Mouse (Mus musculus) olfactory bulb, adult 2 months (tissue): Measurements from ENCODE around the gene Rnf166. TPM values are rescaled to one million over a fixed set of nuclear protein-coding genes. Genes with fewer than 3 reads are reported as not detected.

Experiments used
- H3K27ac ChIP-seq: fragments of 200-500 bp; 2 replicates; pipeline ENCODE4 v1.5.1; 2012; ENCODE audit warnings: low read depth, low read length; ENCODE audit not compliant: insufficient read depth
- H3K4me1 ChIP-seq: fragments of 200-500 bp; 2 replicates; pipeline ENCODE4 v1.6.1; 2012; ENCODE audit warnings: low read length; ENCODE audit not compliant: control insufficient read depth, insufficient read depth
- H3K4me3 ChIP-seq: fragments of 200-500 bp; 2 replicates; pipeline ENCODE4 v1.5.1; 2012; ENCODE audit warnings: mild to moderate bottlenecking, low read depth, low read length, moderate library complexity; ENCODE audit not compliant: insufficient read depth
- CTCF ChIP-seq: fragments of 200-500 bp; IDR thresholded peaks from 2 replicates; pipeline ENCODE4 v1.5.1; 2012; ENCODE audit warnings: low read depth, mild to moderate bottlenecking, low read length, moderate library complexity; ENCODE audit not compliant: insufficient read depth
- POLR2A ChIP-seq: fragments of 200-500 bp; IDR thresholded peaks from 2 replicates; pipeline ENCODE4 v1.6.1; 2012; ENCODE audit warnings: mild to moderate bottlenecking, low read depth, low read length, moderate library complexity; ENCODE audit not compliant: insufficient read depth
- WGBS: fragments of 180-500 bp; shearing (Covaris S2); methylation state at CpG from one replicate; pipeline ENCODE4 v1.1.7; 2018; 5-methylcytosine and 5-hydroxymethylcytosine counted together
- polyA plus RNA-seq: library from polyadenylated mRNA; stranded (reverse); fragments of >200 nt; gene quantifications from 2 replicates; pipeline ENCODE4 v1.2.4, GENCODE M21; 2012; ENCODE audit warnings: low replicate concordance; ENCODE audit not compliant: missing spikeins, insufficient read depth, insufficient read length

Rnf166 gene
- polyA plus RNA-seq, 1 experiment, result not detected

DNA sequence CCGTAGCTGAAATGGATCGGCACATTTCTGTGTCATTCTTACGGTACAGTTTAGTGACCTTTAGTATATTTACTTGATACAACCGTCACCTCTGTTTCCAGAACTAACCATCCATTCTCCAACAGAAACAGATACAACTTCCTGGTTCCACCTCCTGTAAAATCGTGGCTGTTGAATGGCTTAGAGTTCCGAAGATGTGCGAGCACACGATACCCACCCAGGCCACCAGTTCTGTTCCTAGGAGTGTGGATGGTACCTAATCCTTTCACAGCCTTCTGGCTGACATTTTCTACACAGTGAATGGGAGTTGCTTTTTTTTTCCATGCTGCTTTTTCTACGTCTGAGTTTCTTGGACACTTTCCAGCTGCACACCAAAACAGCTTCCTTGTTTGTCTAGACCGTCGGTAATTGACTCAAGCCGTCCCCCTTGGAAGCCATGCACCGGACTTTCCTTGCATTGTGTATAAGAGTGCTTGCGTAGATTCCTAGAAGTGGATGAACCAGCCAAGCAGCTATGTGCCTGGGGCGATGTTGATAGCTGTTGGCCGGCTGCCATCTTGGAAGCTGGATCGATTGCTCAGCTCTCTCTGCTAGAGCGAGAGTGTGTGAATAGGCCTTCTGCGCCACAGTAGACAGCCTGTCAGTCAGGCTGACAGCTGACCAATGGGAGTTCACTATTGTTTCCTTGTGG lies 31.7 kb downstream of the Rnf166 start:
- peaks cover 9% of the 10 kb centered on the region for H3K4me1 ChIP-seq
- H3K4me3 ChIP-seq, result peak overlapping the region; percentile 68
- H3K27ac ChIP-seq, result peak overlapping the region; percentile 85
- under 1% methylated on average over 19 of the region's 19 CpGs for WGBS
- TF ChIP-seq POLR2A (0 out of 2 replicates have a peak, but pooled peaks have one; percentile 21), CTCF (no peak)

DNA sequence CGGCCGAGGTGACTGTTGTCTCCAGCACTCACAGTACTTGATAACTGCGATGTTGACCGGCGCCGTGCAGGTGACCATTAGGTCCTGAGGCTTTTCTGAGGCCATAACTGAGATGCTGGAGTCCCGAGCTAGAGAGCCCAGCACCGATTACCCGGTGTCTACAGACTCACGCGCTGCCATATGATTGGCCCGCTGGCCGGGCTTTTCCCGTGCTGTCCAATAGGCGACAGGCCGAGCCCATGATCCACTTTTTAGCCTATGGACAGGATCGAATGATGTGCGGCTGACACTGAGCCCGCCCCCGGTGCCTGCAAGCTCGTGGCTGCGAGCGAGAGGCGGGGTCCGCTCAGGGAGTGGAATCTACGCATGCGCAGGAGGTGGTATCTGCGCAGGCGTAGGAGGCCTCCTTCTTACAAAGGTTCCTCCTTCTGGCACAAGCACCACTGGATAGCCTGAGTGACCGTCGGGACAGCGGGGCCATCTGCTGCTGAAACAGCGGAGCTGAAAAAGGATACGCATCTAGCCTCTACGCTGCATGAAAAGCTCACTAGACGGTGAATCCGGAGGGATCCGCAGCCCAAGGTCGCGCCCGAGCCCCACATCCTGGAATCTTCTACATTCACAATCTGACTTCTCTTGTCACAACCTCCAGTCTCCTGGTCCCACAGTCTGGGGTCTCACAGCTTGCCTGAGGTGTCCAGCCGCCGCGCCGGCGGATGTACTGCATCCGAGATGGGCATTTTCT lies 32.4 kb downstream of the Rnf166 start, which contains the start of gene Mvd:
Gene Mvd (minus strand): TSS at position 161 of the 745 bp plus-strand sequence.
- peaks cover 9% of the 10 kb centered on the region for H3K4me1 ChIP-seq
- peak within 1 kb of the TSS; percentile 78 for H3K4me3 ChIP-seq
- peak; percentile 93 for TF ChIP-seq POLR2A
- TF ChIP-seq CTCF, result no peak
- under 1% methylated on average over 47 of the region's 47 CpGs for WGBS
- H3K27ac ChIP-seq, result peak within 1 kb of the TSS; percentile 85

DNA sequence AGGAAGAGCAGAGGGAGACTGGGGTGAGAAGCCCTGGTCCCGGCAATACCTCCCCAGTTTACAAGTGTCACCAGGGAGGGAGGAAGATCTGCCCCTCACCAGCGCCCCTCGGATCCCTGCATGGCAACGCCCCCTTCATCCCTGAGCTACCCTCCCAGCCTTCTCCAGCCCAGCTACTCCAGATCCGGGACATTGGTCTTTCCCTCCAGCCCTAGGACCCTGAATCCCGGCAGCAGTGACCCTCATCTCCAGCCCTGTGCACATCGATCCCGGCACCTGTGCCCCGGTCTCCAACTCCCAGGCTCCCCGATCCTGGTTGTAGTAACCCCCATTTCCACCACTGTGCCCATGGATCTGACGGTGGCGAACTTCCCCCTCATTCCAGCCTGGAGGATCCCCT lies 33.1 kb downstream of the Rnf166 start:
- H3K4me3 ChIP-seq, result peak overlapping the region; percentile 78
- peaks cover 9% of the 10 kb centered on the region for H3K4me1 ChIP-seq
- H3K27ac ChIP-seq, result peak overlapping the region; percentile 23
- WGBS, result 1% methylated on average over 12 of the region's 12 CpGs
- TF ChIP-seq POLR2A, result no peak
- TF ChIP-seq CTCF, result no peak

DNA sequence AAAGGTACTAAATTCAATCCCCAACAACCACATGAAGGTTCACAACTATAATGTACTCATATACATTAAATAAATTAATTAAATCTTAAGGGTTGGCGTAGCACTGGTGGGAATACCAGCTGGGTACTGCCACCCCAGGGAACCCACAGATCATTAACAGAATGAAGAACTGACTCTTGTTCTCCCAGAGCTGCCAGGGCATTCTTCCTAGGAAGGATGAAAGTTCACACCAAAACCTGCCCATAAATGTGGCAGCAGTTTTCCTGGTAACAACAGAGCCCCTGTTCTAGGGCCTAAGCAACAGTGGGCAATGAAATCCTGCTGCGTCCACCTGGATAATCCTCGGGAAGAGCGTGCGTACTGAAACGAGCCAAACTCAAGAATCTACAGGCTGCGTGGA lies 33.5 kb downstream of the Rnf166 start:
- TF ChIP-seq POLR2A (no peak), CTCF (no peak)
- WGBS, result 6% methylated on average over 7 of the region's 7 CpGs
- Histone ChIP-seq H3K27ac (no peak overlapping the region), H3K4me1 (peaks cover 9% of the 10 kb centered on the region), H3K4me3 (peak overlapping the region; percentile 78)

DNA sequence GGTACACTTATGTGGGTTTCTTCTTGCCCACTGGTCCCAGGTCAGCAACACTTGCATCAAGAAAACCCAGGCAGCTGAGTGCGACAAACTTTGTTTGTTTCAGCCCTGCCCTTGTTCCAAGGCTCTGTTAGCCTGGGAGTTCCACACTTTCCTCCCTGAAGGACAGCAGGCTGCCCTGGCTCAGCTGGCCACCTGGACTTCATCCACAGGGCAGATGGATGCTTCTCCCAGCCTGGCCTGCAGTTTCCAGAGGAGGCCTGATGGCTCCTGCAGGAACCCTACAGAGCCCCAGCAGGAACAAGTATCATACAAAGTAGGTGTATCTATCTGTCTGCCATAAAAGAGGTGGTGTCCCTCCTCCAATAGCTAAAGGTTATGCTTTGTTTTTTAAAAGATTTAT lies 34.5 kb downstream of the Rnf166 start:
- TF ChIP-seq POLR2A, result no peak
- no peak for TF ChIP-seq CTCF
- H3K4me1 ChIP-seq, result peaks cover 9% of the 10 kb centered on the region

DNA sequence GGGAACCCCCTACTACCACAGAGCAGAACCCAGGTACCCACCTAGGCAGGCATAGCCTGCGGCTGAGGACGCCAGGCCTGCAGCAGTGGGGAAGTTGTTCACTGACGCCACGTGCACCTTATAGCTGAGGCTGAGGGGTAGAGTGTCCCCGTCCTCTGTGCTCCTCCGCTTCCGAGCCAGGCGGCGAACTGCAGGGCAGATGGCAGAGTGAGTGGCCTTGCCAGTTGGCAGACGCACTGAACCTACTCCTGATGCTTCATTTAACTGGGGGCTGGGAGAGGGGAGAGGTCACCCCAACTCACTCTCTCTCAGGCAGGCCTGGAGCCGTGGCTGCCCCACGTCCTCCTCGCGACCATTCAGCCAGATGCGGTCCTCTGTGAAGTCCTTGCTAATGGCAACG lies 36.5 kb downstream of the Rnf166 start:
- Histone ChIP-seq H3K4me3 (no peak overlapping the region), H3K4me1 (peaks cover 7% of the 10 kb centered on the region), H3K27ac (no peak overlapping the region)
- TF ChIP-seq POLR2A (no peak), CTCF (no peak)
- 92% methylated on average over 16 of the region's 16 CpGs for WGBS

More for the DNA sequence above, 34.5 kb downstream of the Rnf166 start:
- no peak overlapping the region for H3K27ac ChIP-seq
- H3K4me3 ChIP-seq, result no peak overlapping the region
- WGBS, result 93% methylated on average over 1 of the region's 1 CpGs

DNA sequence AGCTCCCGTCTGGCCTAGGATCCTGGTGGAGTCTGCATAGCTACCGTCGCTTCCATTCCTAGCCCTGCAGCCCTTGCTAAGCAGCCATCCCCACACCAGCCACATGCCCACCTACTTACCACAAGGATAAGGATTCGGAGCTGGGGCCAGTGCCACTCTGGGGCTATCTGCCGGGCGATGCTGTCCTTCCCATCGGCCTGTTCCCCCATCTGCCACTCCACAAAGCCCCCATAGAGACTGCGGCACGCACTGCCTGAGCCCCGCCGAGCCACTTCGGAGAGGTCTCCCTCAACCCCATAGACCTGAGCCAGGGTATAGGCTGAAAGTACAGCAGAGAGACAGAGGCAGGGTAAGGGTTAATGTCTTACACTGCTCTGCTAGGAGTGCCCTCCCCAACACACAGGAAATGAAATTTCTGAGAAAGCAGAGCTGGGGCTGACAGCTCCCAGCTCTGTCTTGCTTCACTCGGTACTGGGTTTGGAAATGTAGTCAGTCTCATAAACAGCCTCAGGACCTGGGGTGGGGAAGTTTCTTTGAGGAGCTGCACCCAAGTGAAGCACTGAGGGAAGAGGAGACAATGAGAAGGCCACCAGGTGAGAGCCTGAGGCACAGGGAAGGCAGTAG lies 38.0 kb downstream of the Rnf166 start:
- TF ChIP-seq POLR2A, result no peak
- no peak for TF ChIP-seq CTCF
- H3K4me3 ChIP-seq, result no peak overlapping the region
- WGBS, result 94% methylated on average over 13 of the region's 13 CpGs
- peaks cover 6% of the 10 kb centered on the region for H3K4me1 ChIP-seq
- no peak overlapping the region for H3K27ac ChIP-seq

DNA sequence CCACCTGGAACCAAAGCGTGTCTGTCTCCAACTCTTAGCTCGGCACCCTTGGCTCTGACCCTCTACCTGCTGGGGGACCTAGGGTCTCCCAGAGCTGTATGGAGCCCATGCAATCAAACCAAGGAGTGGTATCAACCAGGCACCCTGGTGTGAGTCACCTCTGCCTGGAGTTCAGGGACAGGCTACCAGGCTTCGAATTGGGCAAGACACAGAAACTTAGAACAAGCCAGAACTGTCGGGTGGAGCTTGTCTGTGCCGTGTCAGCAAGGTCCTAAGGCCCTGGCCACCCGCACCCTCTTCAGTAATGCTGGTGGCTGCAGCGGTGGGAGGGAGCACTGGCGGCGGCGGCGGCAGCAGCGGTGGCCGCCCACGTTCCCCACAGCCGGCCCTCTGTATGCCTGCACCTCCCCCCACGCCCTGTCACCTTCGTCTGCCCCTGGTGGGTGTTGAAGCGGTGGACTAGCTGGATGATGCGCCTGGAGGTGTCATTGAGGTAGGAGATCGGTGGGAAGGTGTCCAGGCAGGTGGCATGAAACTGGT lies 39.2 kb downstream of the Rnf166 start:
- Histone ChIP-seq H3K4me1 (peaks cover 9% of the 10 kb centered on the region), H3K27ac (no peak overlapping the region), H3K4me3 (no peak overlapping the region)
- no peak for TF ChIP-seq CTCF
- no peak for TF ChIP-seq POLR2A
- WGBS, result 90% methylated on average over 20 of the region's 20 CpGs
